Mouse (Mus musculus) heart, embryonic 11.5 days (tissue): Measurements from ENCODE around the gene Retreg1. TPM values are rescaled to one million over a fixed set of nuclear protein-coding genes. Genes with fewer than 3 reads are reported as not detected.

Experiments used
- ATAC-seq: fragments of 200-750 bp; cut with Nextera tagmentation; replicated peaks from 2 replicates; pipeline ENCODE4 v1.8.0; 2017; ENCODE audit warnings: moderate library complexity; ENCODE audit not compliant: insufficient number of reproducible peaks, low FRiP score, low TSS enrichment
- H3K27ac ChIP-seq: fragments of 300-500 bp; sonication (generic); 2 replicates; pipeline ENCODE4 v1.5.1; 2014; ENCODE audit warnings: mild to moderate bottlenecking, low read depth, low read length
- H3K27me3 ChIP-seq: fragments of 300-500 bp; sonication (generic); 2 replicates; pipeline ENCODE4 v1.6.1; 2014; ENCODE audit warnings: mild to moderate bottlenecking, low read length, mixed read lengths; ENCODE audit not compliant: control insufficient read depth, insufficient read depth
- H3K36me3 ChIP-seq: fragments of 300-500 bp; sonication (generic); 2 replicates; pipeline ENCODE4 v1.6.1; 2014; ENCODE audit warnings: mild to moderate bottlenecking, low read length, moderate library complexity, mixed read lengths; ENCODE audit not compliant: control insufficient read depth, insufficient read depth
- H3K4me1 ChIP-seq: fragments of 300-500 bp; sonication (generic); 2 replicates; pipeline ENCODE4 v1.6.1; 2014; ENCODE audit warnings: low read length; ENCODE audit not compliant: control insufficient read depth, insufficient read depth
- H3K4me2 ChIP-seq: fragments of 300-500 bp; sonication (generic); 2 replicates; pipeline ENCODE4 v1.6.1; 2014; ENCODE audit warnings: mild to moderate bottlenecking, moderate library complexity
- H3K4me3 ChIP-seq: fragments of 300-500 bp; sonication (generic); 2 replicates; pipeline ENCODE4 v1.5.1; 2014; ENCODE audit warnings: low read depth, low read length
- H3K9ac ChIP-seq: fragments of 300-500 bp; sonication (generic); 2 replicates; pipeline ENCODE4 v1.6.1; 2014; ENCODE audit warnings: mild to moderate bottlenecking, low read depth, low read length, moderate library complexity
- H3K9me3 ChIP-seq: fragments of 300-500 bp; sonication (generic); replicated peaks from 2 replicates; pipeline ENCODE4 v1.6.1; 2016; ENCODE audit warnings: low read length; ENCODE audit not compliant: control insufficient read depth
- WGBS: fragments of 180-500 bp; shearing (Covaris S2); extraction: QIAGEN DNeasy Blood & Tissue Kit; methylation state at CpG from one replicate; pipeline ENCODE4 v1.1.7; 2014; ENCODE audit not compliant: insufficient replicate concordance; 5-methylcytosine and 5-hydroxymethylcytosine counted together
- polyA plus RNA-seq: library from polyadenylated mRNA; unstranded; fragments of >200 nt; fragmentation: Nextera tagmentation; extraction: Ambion mirVana; gene quantifications from 2 replicates; pipeline ENCODE4 v1.2.1, GENCODE M21; 2014

Retreg1 gene
- polyA plus RNA-seq, 1 experiment from 2014 or later = 47.2 TPM

GRCm38 (mm10) chr15:25922007-25922406, 79.0 kb downstream of the Retreg1 start:
- Histone ChIP-seq H3K27ac (no peak overlapping the region), H3K4me3 (no peak overlapping the region), H3K9ac (no peak overlapping the region), H3K4me1 (peaks cover 21% of the 10 kb centered on the region), H3K27me3 (peaks cover 6% of the 10 kb centered on the region; the same call in 1 of the 2 replicates), H3K4me2 (no peak overlapping the region), H3K36me3 (no peaks in the 10 kb centered on the region), H3K9me3 (no peaks in the 10 kb centered on the region)
- 64% methylated on average over 2 of the region's 2 CpGs for WGBS
- no peak for ATAC-seq

GRCm38 (mm10) chr15:25923916-25924315, 80.9 kb downstream of the Retreg1 start:
- Histone ChIP-seq H3K4me1 (peaks cover 14% of the 10 kb centered on the region), H3K27me3 (peaks cover 6% of the 10 kb centered on the region; the same call in 1 of the 2 replicates), H3K27ac (no peak overlapping the region), H3K36me3 (no peaks in the 10 kb centered on the region), H3K9me3 (no peaks in the 10 kb centered on the region), H3K9ac (no peak overlapping the region), H3K4me3 (no peak overlapping the region), H3K4me2 (no peak overlapping the region)
- ATAC-seq = no peak
- 66% methylated on average over 8 of the region's 8 CpGs for WGBS

GRCm38 (mm10) chr15:25926171-25926570, 83.2 kb downstream of the Retreg1 start:
- peaks cover 9% of the 10 kb centered on the region for H3K4me1 ChIP-seq
- peaks cover 6% of the 10 kb centered on the region; the same call in 1 of the 2 replicates for H3K27me3 ChIP-seq
- ATAC-seq = no peak
- no peak overlapping the region for H3K27ac ChIP-seq
- no peak overlapping the region for H3K9ac ChIP-seq
- WGBS = 73% methylated on average over 4 of the region's 4 CpGs
- no peak overlapping the region for H3K4me2 ChIP-seq
- H3K36me3 ChIP-seq = no peaks in the 10 kb centered on the region
- no peaks in the 10 kb centered on the region for H3K9me3 ChIP-seq
- no peak overlapping the region for H3K4me3 ChIP-seq

- Histone ChIP-seq H3K27me3 (peaks cover 3% of the 10 kb centered on the region; the same call in 1 of the 2 replicates), H3K9ac (no peak overlapping the region), H3K4me1 (peaks cover 9% of the 10 kb centered on the region), H3K4me3 (no peak overlapping the region), H3K36me3 (no peaks in the 10 kb centered on the region), H3K9me3 (no peaks in the 10 kb centered on the region), H3K27ac (no peak overlapping the region), H3K4me2 (no peak overlapping the region)
- ATAC-seq = no peak
- 88% methylated on average over 14 of the region's 14 CpGs for WGBS
Observed at GRCm38 (mm10) chr15:25927106-25927505, 84.1 kb downstream of the Retreg1 start.

GRCm38 (mm10) chr15:25928001-25928400, 85.0 kb downstream of the Retreg1 start:
- Histone ChIP-seq H3K9me3 (no peaks in the 10 kb centered on the region), H3K4me3 (no peak overlapping the region), H3K27me3 (peaks cover 1% of the 10 kb centered on the region; the same call in 1 of the 2 replicates), H3K36me3 (no peaks in the 10 kb centered on the region), H3K9ac (no peak overlapping the region), H3K27ac (no peak overlapping the region), H3K4me1 (peaks cover 18% of the 10 kb centered on the region), H3K4me2 (no peak overlapping the region)
- no peak for ATAC-seq
- WGBS = 72% methylated on average over 8 of the region's 8 CpGs

GRCm38 (mm10) chr15:25928831-25929230, 85.9 kb downstream of the Retreg1 start:
- H3K4me3 ChIP-seq = no peak overlapping the region
- no peak overlapping the region for H3K9ac ChIP-seq
- H3K4me2 ChIP-seq = no peak overlapping the region
- H3K36me3 ChIP-seq = no peaks in the 10 kb centered on the region
- 63% methylated on average over 5 of the region's 5 CpGs for WGBS
- H3K9me3 ChIP-seq = no peaks in the 10 kb centered on the region
- H3K4me1 ChIP-seq = peaks cover 25% of the 10 kb centered on the region
- no peak overlapping the region for H3K27ac ChIP-seq
- ATAC-seq = no peak
- no peaks in the 10 kb centered on the region for H3K27me3 ChIP-seq

GRCm38 (mm10) chr15:25929518-25929917, 86.5 kb downstream of the Retreg1 start:
- Histone ChIP-seq H3K9ac (no peak overlapping the region), H3K4me1 (peaks cover 22% of the 10 kb centered on the region), H3K4me3 (no peak overlapping the region), H3K4me2 (no peak overlapping the region), H3K36me3 (no peaks in the 10 kb centered on the region), H3K9me3 (no peaks in the 10 kb centered on the region), H3K27me3 (no peaks in the 10 kb centered on the region), H3K27ac (peak overlapping the region; percentile 4; the same call in 1 of the 2 replicates)
- 31% methylated on average over 11 of the region's 11 CpGs for WGBS
- no peak for ATAC-seq

GRCm38 (mm10) chr15:25929936-25930335, 87.0 kb downstream of the Retreg1 start:
- Histone ChIP-seq H3K4me2 (no peak overlapping the region), H3K4me3 (no peak overlapping the region), H3K4me1 (peaks cover 22% of the 10 kb centered on the region), H3K27me3 (no peaks in the 10 kb centered on the region), H3K9me3 (no peaks in the 10 kb centered on the region), H3K36me3 (no peaks in the 10 kb centered on the region), H3K9ac (no peak overlapping the region), H3K27ac (no peak overlapping the region)
- ATAC-seq = no peak
- 77% methylated on average over 10 of the region's 10 CpGs for WGBS

GRCm38 (mm10) chr15:25930657-25931056, 87.7 kb downstream of the Retreg1 start:
- peaks cover 22% of the 10 kb centered on the region for H3K4me1 ChIP-seq
- no peak for ATAC-seq

More at GRCm38 (mm10) chr15:25930657-25931056, 87.7 kb downstream of the Retreg1 start:
- no peaks in the 10 kb centered on the region for H3K9me3 ChIP-seq
- no peak overlapping the region for H3K4me3 ChIP-seq
- no peaks in the 10 kb centered on the region for H3K27me3 ChIP-seq
- no peak overlapping the region for H3K4me2 ChIP-seq
- no peak overlapping the region for H3K9ac ChIP-seq
- 86% methylated on average over 5 of the region's 5 CpGs for WGBS
- H3K36me3 ChIP-seq = no peaks in the 10 kb centered on the region
- no peak overlapping the region for H3K27ac ChIP-seq
